ENCODE assay signal across 8 mouse cellular contexts in the genomic region with DNA sequence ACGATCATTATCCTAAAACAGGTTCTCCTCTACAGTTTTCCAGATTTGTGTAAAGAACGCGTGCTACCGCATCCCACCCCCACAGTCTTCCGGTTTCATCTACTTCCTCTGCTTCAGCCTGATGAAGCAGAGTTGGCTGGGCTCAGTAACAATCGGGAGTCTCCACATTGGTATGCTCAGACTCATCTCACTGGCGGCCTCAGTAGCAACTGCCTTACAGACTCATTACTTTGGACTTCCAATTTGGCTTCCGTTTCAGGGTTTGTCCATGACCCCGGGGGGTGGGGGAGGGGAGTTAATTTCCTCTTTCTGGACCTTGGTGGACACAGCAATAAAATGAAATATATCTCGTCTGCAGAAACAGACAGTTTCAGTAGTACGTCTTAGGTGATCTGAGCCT. TPM values are rescaled to one million over a fixed set of nuclear protein-coding genes. Genes with fewer than 3 reads are reported as not detected.
A peak's percentile ranks its signal among the peaks of the same experiment; 100 is the strongest.
DNase-seq lines count a peak whose midpoint lies in the region; ATAC-seq and TF ChIP-seq lines count a peak whose summit lies in the region.

No protein-coding gene starts in this region.

- peak overlapping the region; percentile 26; the same call in 1 of the 2 replicates for H3K27ac ChIP-seq in hindbrain, embryonic 13.5 days
- no peak overlapping the region for H3K27ac ChIP-seq in hindbrain, embryonic 14.5 days
- H3K27ac ChIP-seq in brown adipose tissue, adult 24 weeks (replicated peaks; ENCODE audit: low read depth, low read length), result 0 out of 2 replicates have a peak overlapping the region, but pooled peaks have one; percentile 1
- no peak overlapping the region for H3K27ac ChIP-seq in thymus, adult 2 months (ENCODE audit: control insufficient read depth, insufficient read depth, low read length)
- H3K27ac ChIP-seq in midbrain, embryonic 16.5 days (ENCODE audit: low read length), result no peak overlapping the region

- no peak for DNase-seq in hindbrain, embryonic 14.5 days (ENCODE audit: low spot score)
- peak; percentile 44 to 78 for DNase-seq in kidney, postnatal 36 days
- DNase-seq in thymus, adult 2 months, result no peak
- no peak for DNase-seq in adipocyte (ENCODE audit: low spot score)

- no peak overlapping the region for H3K4me3 ChIP-seq in hindbrain, embryonic 13.5 days
- H3K4me3 ChIP-seq in hindbrain, embryonic 14.5 days (replicated peaks; ENCODE audit: low read length), result no peak overlapping the region
- H3K4me3 ChIP-seq in E14TG2a.4 (replicated peaks; ENCODE audit: low read length), result peak overlapping the region; percentile 58
- peak overlapping the region; percentile 21 for H3K4me3 ChIP-seq in brown adipose tissue, adult 24 weeks (ENCODE audit: insufficient read depth, low read depth, low read length)
- no peak overlapping the region for H3K4me3 ChIP-seq in thymus, adult 2 months (ENCODE audit: control insufficient read depth, insufficient read depth, low read length)
- no peak overlapping the region for H3K4me3 ChIP-seq in midbrain, embryonic 16.5 days (ENCODE audit: low read depth, low read length)

- no peak overlapping the region for H3K9ac ChIP-seq in hindbrain, embryonic 13.5 days
- no peak overlapping the region for H3K9ac ChIP-seq in hindbrain, embryonic 14.5 days
- no peak overlapping the region for H3K9ac ChIP-seq in midbrain, embryonic 16.5 days (ENCODE audit: low read depth, low read length)

- H3K36me3 ChIP-seq in hindbrain, embryonic 13.5 days, result no peaks in the 10 kb centered on the region
- no peaks in the 10 kb centered on the region for H3K36me3 ChIP-seq in hindbrain, embryonic 14.5 days (replicated peaks; ENCODE audit: control insufficient read depth, insufficient read depth)
- H3K36me3 ChIP-seq in E14TG2a.4 (ENCODE audit: insufficient read depth, low read length), result no peaks in the 10 kb centered on the region
- no peaks in the 10 kb centered on the region for H3K36me3 ChIP-seq in thymus, adult 2 months (ENCODE audit: control insufficient read depth, insufficient read depth, low read length)
- no peaks in the 10 kb centered on the region for H3K36me3 ChIP-seq in midbrain, embryonic 16.5 days (ENCODE audit: control insufficient read depth, insufficient read depth, low read length)

- TF ChIP-seq POLR2A in thymus, adult 2 months (IDR thresholded peaks at IDR 0.05; ENCODE audit: control insufficient read depth, extremely low read depth, insufficient read depth, low read length, poor library complexity), result no peak

- no peaks in the 10 kb centered on the region for H3K9me3 ChIP-seq in hindbrain, embryonic 13.5 days
- no peaks in the 10 kb centered on the region for H3K9me3 ChIP-seq in hindbrain, embryonic 14.5 days (ENCODE audit: control insufficient read depth, low read length)
- peaks cover 13% of the 10 kb centered on the region for H3K9me3 ChIP-seq in E14TG2a.4 (ENCODE audit: low read length)
- no peaks in the 10 kb centered on the region for H3K9me3 ChIP-seq in midbrain, embryonic 16.5 days (replicated peaks; ENCODE audit: control insufficient read depth, low read length, poor library complexity, severe bottlenecking)

- no peak for ATAC-seq in hindbrain, embryonic 13.5 days (ENCODE audit: low FRiP score)
- ATAC-seq in hindbrain, embryonic 14.5 days (ENCODE audit: low FRiP score), result no peak
- no peak for ATAC-seq in midbrain, embryonic 16.5 days

- peaks cover 9% of the 10 kb centered on the region for H3K4me1 ChIP-seq in hindbrain, embryonic 13.5 days (replicated peaks)
- H3K4me1 ChIP-seq in hindbrain, embryonic 14.5 days (replicated peaks; ENCODE audit: control insufficient read depth, insufficient read depth, low read length), result 0 out of 2 replicates have a peak, but pooled peaks cover 3% of the 10 kb centered on the region
- peaks cover 45% of the 10 kb centered on the region for H3K4me1 ChIP-seq in E14TG2a.4 (replicated peaks; ENCODE audit: low read depth, low read length)
- no peaks in the 10 kb centered on the region for H3K4me1 ChIP-seq in brown adipose tissue, adult 24 weeks (ENCODE audit: control insufficient read depth, insufficient read depth, insufficient read length, low read length)
- H3K4me1 ChIP-seq in thymus, adult 2 months (replicated peaks; ENCODE audit: control insufficient read depth, insufficient read depth, low read length), result no peaks in the 10 kb centered on the region
- no peaks in the 10 kb centered on the region for H3K4me1 ChIP-seq in midbrain, embryonic 16.5 days (ENCODE audit: control insufficient read depth, insufficient read depth, low read length)

- TF ChIP-seq CTCF in E14TG2a.4 (conservative IDR thresholded peaks at IDR 0.05; ENCODE audit: low read length), result no peak
- TF ChIP-seq CTCF in thymus, adult 2 months (IDR thresholded peaks at IDR 0.05; ENCODE audit: borderline replicate concordance, control insufficient read depth, extremely low read depth, insufficient read depth, low read length, poor library complexity), result no peak

- H3K27me3 ChIP-seq in hindbrain, embryonic 13.5 days, result no peaks in the 10 kb centered on the region
- H3K27me3 ChIP-seq in hindbrain, embryonic 14.5 days (ENCODE audit: control insufficient read depth, insufficient read depth, low read length), result no peaks in the 10 kb centered on the region
- H3K27me3 ChIP-seq in E14TG2a.4 (ENCODE audit: insufficient read depth, low read length), result peaks cover 15% of the 10 kb centered on the region; the same call in 1 of the 2 replicates
- no peaks in the 10 kb centered on the region for H3K27me3 ChIP-seq in thymus, adult 2 months (ENCODE audit: control insufficient read depth, insufficient read depth, low read length)
- no peaks in the 10 kb centered on the region for H3K27me3 ChIP-seq in midbrain, embryonic 16.5 days (ENCODE audit: control insufficient read depth, insufficient read depth, low read depth, low read length)

- H3K4me2 ChIP-seq in hindbrain, embryonic 13.5 days, result no peak overlapping the region
- no peak overlapping the region for H3K4me2 ChIP-seq in hindbrain, embryonic 14.5 days (replicated peaks)
- no peak overlapping the region for H3K4me2 ChIP-seq in midbrain, embryonic 16.5 days (ENCODE audit: low read length)

- WGBS in hindbrain, embryonic 13.5 days, result 72% methylated on average over 11 of the region's 11 CpGs
- 76% methylated on average over 11 of the region's 11 CpGs for WGBS in hindbrain, embryonic 14.5 days
- WGBS in thymus, adult 2 months, result 56% methylated on average over 11 of the region's 11 CpGs
- WGBS in midbrain, embryonic 16.5 days, result 71% methylated on average over 11 of the region's 11 CpGs

RNA-seq across cellular contexts. Expression of gene Gm12166, which starts 12.8 kb away (rescaled TPM):
- polyA plus RNA-seq in hindbrain, embryonic 13.5 days (2015; fragmentation: Nextera tagmentation; extraction: Ambion mirVana), result 5.0 and 7.9 TPM in 2 replicates
- polyA plus RNA-seq in hindbrain, embryonic 14.5 days (2014; fragmentation: Nextera tagmentation; extraction: Ambion mirVana), result 4.4 and 6.6 TPM in 2 replicates
- 2.3 and 18.9 TPM in 2 replicates for polyA plus RNA-seq in brown adipose tissue, adult 24 weeks (2012; ENCODE audit: insufficient read depth, insufficient read length, missing spikeins)
- 24.2 and 28.5 TPM in 2 replicates for polyA plus RNA-seq in thymus, adult 2 months (2012; rRNA removed)
- polyA plus RNA-seq in midbrain, embryonic 16.5 days (2015; fragmentation: Nextera tagmentation; extraction: Ambion mirVana), result 4.7 and 7.1 TPM in 2 replicates

RNA-seq across cellular contexts. Expression of gene Adam19, which starts 16.5 kb away (rescaled TPM):
- polyA plus RNA-seq in hindbrain, embryonic 13.5 days (2015; fragmentation: Nextera tagmentation; extraction: Ambion mirVana), result 13.2 and 14.9 TPM in 2 replicates
- 12.2 and 14.5 TPM in 2 replicates for polyA plus RNA-seq in hindbrain, embryonic 14.5 days (2014; fragmentation: Nextera tagmentation; extraction: Ambion mirVana)
- polyA plus RNA-seq in brown adipose tissue, adult 24 weeks (2012; ENCODE audit: insufficient read depth, insufficient read length, missing spikeins), result 2.4 and 3.1 TPM in 2 replicates
- 11.1 and 12.8 TPM in 2 replicates for polyA plus RNA-seq in thymus, adult 2 months (2012; rRNA removed)
- polyA plus RNA-seq in midbrain, embryonic 16.5 days (2015; fragmentation: Nextera tagmentation; extraction: Ambion mirVana), result 9.0 and 10.1 TPM in 2 replicates

RNA-seq across cellular contexts. Expression of gene Sox30, which starts 59.2 kb away (rescaled TPM):
- polyA plus RNA-seq in hindbrain, embryonic 13.5 days (2015; fragmentation: Nextera tagmentation; extraction: Ambion mirVana), result 0.10 and 0.17 TPM in 2 replicates
- polyA plus RNA-seq in hindbrain, embryonic 14.5 days (2014; fragmentation: Nextera tagmentation; extraction: Ambion mirVana), result 0.08 and 0.09 TPM in 2 replicates
- 0.36 TPM in 1 of 2 replicates, not detected in the other for polyA plus RNA-seq in brown adipose tissue, adult 24 weeks (2012; ENCODE audit: insufficient read depth, insufficient read length, missing spikeins)
- polyA plus RNA-seq in thymus, adult 2 months (2012; rRNA removed), result 0.17 and 0.26 TPM in 2 replicates
- 0.06 and 0.08 TPM in 2 replicates for polyA plus RNA-seq in midbrain, embryonic 16.5 days (2015; fragmentation: Nextera tagmentation; extraction: Ambion mirVana)

Comparison
In these comparisons a context has a peak if more than half of its experiments do, and no peak if none do; other contexts are left out.
1. H3K27ac ChIP-seq: peak in hindbrain, embryonic 13.5 days (single experiment) and brown adipose tissue, adult 24 weeks (single experiment); none in hindbrain, embryonic 14.5 days (single experiment), thymus, adult 2 months (single experiment) and midbrain, embryonic 16.5 days (single experiment).
2. H3K4me3 ChIP-seq: peak in E14TG2a.4 (single experiment) and brown adipose tissue, adult 24 weeks (single experiment); none in hindbrain, embryonic 13.5 days (single experiment), hindbrain, embryonic 14.5 days (single experiment), thymus, adult 2 months (single experiment) and midbrain, embryonic 16.5 days (single experiment).
3. DNase-seq: peak in kidney, postnatal 36 days (2 of 2); none in hindbrain, embryonic 14.5 days (single experiment), thymus, adult 2 months (single experiment) and adipocyte (single experiment).